Mouse (Mus musculus): ENCODE measurements around the gene Drc3.

DNA sequence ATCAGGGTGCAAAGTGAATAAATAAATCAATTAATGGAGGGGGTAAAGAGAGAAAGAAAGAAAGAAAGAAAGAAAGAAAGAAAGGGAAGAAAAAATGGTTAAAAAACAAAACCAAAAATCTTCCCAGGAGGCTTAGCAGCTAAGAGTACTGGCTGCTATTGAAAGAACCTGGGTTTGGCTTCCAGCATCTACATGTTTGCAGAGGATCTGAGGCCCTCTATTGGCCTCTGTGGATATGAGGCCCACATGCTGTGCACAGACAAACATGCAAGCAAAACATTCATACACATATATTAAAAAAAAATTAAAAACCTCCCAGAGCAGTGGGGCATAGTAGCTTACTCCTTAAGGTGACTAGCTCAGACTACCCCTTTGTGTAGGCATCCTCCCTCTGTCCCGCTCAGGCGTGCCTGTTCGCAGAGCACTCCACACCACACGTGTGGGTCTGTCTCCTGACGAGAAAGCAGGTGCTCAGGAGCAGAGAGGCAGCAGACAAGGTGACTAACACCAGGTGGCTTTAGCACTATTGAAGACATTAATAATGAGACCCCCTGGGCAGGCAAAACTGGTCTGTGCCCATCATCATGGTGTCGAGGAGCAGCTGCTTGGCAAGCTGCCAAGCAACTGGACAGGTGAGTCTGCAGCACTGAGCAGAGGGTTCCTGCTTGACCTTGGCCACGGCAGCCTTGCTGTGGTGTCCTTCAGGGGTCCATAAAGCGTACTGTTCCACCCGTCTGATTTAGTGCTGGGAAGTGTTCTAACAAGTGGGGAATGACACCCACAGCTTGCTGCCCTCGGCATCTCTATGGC lies 33.7 kb upstream of the Drc3 start:
- no peak for TF ChIP-seq CTCF (IDR thresholded peaks at IDR 0.05; ENCODE audit: borderline replicate concordance, control insufficient read depth, extremely low read depth, insufficient read depth, low read length, poor library complexity)
- TF ChIP-seq POLR2A (IDR thresholded peaks at IDR 0.05; ENCODE audit: control insufficient read depth, extremely low read depth, insufficient read depth, low read length, poor library complexity), result no peak
